Mouse (Mus musculus): ENCODE measurements around the gene Srarp. TPM values are rescaled to one million over a fixed set of nuclear protein-coding genes. Genes with fewer than 3 reads are reported as not detected.

Gene Srarp
- polyA plus RNA-seq, 1 experiment from 2014 or later, result not detected

DNA sequence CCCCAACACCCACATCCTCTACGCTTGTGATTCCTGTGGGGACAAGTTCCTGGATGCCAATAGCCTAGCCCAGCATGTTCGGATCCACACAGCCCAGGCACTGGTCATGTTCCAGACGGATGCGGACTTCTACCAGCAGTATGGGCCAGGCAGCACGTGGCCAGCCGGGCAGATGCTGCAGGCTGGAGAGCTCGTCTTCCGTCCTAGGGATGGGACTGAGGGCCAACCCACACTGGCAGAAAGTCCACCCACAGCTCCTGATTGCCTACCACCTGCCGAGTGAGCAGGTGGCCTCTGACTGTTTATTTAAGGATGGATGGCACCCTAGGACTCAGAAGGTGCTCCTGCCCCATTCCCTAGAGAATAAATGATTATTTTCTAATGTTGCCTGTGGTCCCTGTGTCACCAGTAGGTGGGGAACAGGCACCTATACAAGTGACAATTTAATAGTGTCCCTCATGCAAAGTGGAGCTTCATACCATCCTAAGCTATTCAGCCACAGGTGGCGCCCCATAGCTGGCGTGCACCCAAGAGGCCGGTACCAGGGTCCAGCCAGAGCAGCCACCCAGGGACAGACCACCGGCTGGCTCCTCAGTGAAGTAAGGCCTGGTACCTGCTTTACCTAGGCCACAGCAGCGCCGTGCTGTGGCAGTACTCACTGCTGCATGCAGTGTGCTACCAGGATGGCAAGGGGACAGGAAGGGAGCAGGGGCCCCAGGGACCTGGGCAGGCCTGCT lies 31.1 kb upstream of the Srarp start:
- Histone ChIP-seq H3K4me2 (no peak overlapping the region), H3K4me3 (no peak overlapping the region), H3K27me3 (no peaks in the 10 kb centered on the region), H3K27ac (no peak overlapping the region), H3K9ac (no peak overlapping the region), H3K9me3 (no peaks in the 10 kb centered on the region), H3K4me1 (replicated peaks) (no peaks in the 10 kb centered on the region), H3K36me3 (peaks cover 98% of the 10 kb centered on the region)
- ATAC-seq (ENCODE audit: low FRiP score), result no peak
- WGBS, result 86% methylated on average over 15 of the region's 15 CpGs

DNA sequence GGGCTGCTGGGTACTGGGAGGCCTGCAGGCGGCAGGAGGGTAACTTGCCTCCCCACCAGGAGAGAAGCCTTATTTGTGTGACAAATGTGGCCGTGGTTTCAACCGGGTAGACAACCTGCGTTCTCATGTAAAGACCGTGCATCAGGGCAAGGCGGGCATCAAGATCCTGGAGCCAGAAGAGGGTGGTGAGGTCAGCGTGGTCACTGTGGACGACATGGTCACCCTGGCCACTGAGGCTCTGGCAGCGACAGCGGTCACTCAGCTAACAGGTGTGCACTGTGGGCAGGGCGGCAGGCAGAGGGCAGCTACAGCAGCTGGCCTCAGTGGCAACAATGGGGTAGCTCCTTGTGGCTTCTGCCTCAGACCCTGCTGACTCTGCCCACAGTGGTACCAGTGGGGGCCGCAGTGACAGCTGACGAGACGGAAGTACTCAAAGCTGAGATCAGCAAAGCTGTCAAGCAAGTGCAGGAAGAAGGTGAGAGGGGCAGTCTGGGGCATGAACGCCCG lies 30.4 kb upstream of the Srarp start:
- Histone ChIP-seq H3K4me1 (replicated peaks) (0 out of 2 replicates have a peak, but pooled peaks cover 2% of the 10 kb centered on the region), H3K9me3 (no peaks in the 10 kb centered on the region), H3K9ac (no peak overlapping the region), H3K27me3 (no peaks in the 10 kb centered on the region), H3K36me3 (peaks cover 97% of the 10 kb centered on the region), H3K4me3 (no peak overlapping the region), H3K27ac (no peak overlapping the region), H3K4me2 (no peak overlapping the region)
- ATAC-seq (ENCODE audit: low FRiP score), result no peak
- 92% methylated on average over 16 of the region's 16 CpGs for WGBS

DNA sequence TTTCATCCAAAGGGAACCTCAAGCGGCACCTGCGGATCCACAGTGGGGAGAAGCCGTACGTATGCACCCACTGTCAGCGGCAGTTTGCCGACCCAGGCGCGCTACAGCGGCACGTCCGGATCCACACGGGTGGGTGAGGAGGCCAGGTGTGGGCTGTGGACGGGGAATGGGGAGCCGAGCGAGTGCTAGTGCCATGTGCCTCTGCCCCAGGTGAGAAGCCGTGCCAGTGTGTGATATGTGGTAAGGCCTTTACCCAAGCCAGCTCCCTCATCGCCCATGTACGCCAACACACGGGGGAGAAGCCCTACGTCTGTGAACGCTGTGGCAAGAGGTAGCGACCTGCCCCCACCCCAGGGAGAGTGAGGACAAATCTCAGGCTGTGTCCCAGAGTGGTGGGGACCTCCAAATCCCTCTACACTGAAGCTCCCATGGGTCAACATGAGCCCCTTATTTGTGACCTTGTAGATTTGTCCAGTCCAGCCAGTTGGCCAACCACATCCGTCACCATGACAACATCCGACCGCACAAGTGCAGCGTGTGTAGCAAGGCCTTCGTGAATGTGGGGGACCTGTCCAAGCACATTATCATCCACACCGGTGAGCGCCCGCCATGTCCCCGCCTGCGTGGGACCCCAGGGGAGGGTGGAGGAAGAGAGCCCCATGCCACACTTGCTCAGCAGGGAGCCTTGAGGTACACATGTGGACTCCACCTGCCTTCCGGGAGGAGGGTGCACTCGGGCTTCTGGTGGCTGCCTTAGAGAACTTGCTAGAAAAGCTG lies 29.8 kb upstream of the Srarp start:
- WGBS, result 86% methylated on average over 34 of the region's 34 CpGs
- no peaks in the 10 kb centered on the region for H3K9me3 ChIP-seq
- ATAC-seq (ENCODE audit: low FRiP score), result no peak

DNA sequence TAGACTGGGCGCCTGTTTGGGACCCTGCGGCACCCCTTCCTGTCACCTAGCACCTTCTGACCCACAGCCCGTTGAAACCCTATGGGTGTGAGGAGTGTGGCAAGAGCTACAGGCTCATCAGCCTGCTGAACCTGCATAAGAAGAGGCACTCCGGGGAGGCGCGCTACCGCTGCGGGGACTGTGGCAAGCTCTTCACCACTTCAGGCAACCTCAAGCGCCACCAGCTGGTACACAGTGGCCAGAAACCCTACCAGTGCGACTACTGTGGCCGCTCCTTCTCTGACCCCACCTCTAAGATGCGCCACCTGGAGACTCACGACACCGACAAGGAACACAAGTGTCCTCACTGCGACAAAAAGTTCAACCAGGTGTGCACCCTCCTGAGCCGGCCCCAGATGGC lies 28.8 kb upstream of the Srarp start:
- Histone ChIP-seq H3K27me3 (no peaks in the 10 kb centered on the region), H3K4me2 (no peak overlapping the region), H3K4me1 (replicated peaks) (peaks cover 13% of the 10 kb centered on the region), H3K27ac (no peak overlapping the region), H3K36me3 (peaks cover 91% of the 10 kb centered on the region), H3K9me3 (no peaks in the 10 kb centered on the region), H3K4me3 (no peak overlapping the region), H3K9ac (no peak overlapping the region)
- no peak for ATAC-seq (ENCODE audit: low FRiP score)
- WGBS, result 73% methylated on average over 16 of the region's 16 CpGs

More for the DNA sequence above, 29.8 kb upstream of the Srarp start:
- Histone ChIP-seq H3K4me1 (replicated peaks) (peaks cover 8% of the 10 kb centered on the region), H3K4me3 (no peak overlapping the region), H3K36me3 (peaks cover 91% of the 10 kb centered on the region), H3K4me2 (no peak overlapping the region), H3K9ac (no peak overlapping the region), H3K27ac (no peak overlapping the region), H3K27me3 (no peaks in the 10 kb centered on the region)

DNA sequence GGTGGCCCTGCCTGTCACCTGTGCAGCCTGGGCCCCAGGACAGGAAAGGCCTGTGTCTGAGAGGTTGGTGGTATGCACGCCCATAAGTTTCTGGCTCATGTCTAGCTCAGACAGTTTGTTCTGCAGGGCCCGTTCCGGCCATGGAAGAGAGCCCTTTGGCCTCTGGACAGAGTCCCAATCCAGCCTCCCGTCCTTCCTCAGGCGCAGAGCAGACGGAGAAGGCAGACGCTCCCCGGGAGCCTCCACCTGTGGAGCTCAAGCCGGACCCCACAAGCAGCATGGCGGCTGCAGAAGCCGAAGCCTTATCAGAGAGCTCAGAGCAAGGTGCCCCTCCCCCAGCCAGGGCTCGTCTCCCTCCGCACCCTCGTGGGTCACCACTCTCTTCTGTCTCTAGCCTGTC lies 27.6 kb upstream of the Srarp start:
- H3K4me2 ChIP-seq, result no peak overlapping the region
- H3K36me3 ChIP-seq, result peaks cover 81% of the 10 kb centered on the region
- no peaks in the 10 kb centered on the region for H3K27me3 ChIP-seq
- H3K4me3 ChIP-seq, result no peak overlapping the region
- peaks cover 21% of the 10 kb centered on the region for H3K4me1 ChIP-seq (replicated peaks)
- WGBS, result 81% methylated on average over 14 of the region's 14 CpGs
- no peak for ATAC-seq (ENCODE audit: low FRiP score)
- no peaks in the 10 kb centered on the region for H3K9me3 ChIP-seq
- no peak overlapping the region for H3K9ac ChIP-seq
- H3K27ac ChIP-seq, result no peak overlapping the region

DNA sequence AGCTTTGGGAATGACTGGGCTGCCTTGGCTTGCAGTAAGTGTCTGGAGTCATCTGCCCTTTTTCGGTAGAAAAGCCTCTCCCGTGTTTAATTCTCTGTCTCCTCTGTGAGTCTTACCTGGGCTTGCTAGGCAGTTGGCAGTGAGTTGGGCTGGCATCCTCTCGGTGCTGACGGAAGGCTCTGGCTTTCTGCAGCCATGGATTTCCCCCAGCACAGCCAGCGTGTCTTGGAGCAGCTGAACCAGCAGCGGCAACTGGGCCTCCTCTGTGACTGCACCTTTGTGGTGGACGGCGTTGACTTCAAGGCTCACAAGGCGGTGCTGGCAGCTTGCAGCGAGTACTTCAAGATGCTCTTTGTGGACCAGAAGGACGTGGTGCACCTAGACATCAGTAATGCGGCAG lies 25.7 kb upstream of the Srarp start:
- peaks cover 28% of the 10 kb centered on the region for H3K4me1 ChIP-seq (replicated peaks)
- 87% methylated on average over 12 of the region's 12 CpGs for WGBS
- H3K4me2 ChIP-seq, result no peak overlapping the region
- H3K9me3 ChIP-seq, result no peaks in the 10 kb centered on the region
- no peaks in the 10 kb centered on the region for H3K27me3 ChIP-seq
- peaks cover 65% of the 10 kb centered on the region for H3K36me3 ChIP-seq
- ATAC-seq (ENCODE audit: low FRiP score), result no peak
- H3K4me3 ChIP-seq, result no peak overlapping the region
- no peak overlapping the region for H3K9ac ChIP-seq
- H3K27ac ChIP-seq, result no peak overlapping the region

DNA sequence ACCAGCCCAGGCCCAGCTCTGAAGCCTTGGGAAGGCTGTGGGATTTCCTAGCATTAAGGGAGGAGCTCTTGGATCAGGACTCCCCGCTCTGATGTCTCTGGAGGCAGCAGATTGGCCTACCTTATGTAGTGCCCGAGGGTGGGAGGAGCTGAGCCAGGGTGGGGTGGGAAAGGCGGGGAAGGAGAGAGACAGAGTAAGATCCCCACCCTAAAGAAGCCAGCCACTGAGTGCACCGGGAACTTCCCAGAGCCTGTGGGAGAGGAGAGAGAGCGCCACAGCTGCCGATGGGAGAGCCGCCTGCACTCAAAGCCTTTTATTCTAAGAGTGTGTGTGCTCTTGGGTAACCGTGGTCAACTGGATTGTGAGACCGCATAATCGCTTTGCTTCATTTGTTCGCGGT lies 25.2 kb upstream of the Srarp start:
- Histone ChIP-seq H3K4me1 (replicated peaks) (peaks cover 28% of the 10 kb centered on the region), H3K36me3 (peaks cover 65% of the 10 kb centered on the region), H3K4me3 (no peak overlapping the region), H3K9ac (no peak overlapping the region), H3K9me3 (no peaks in the 10 kb centered on the region), H3K27me3 (no peaks in the 10 kb centered on the region), H3K4me2 (no peak overlapping the region), H3K27ac (no peak overlapping the region)
- 39% methylated on average over 12 of the region's 12 CpGs for WGBS
- ATAC-seq (ENCODE audit: low FRiP score), result no peak

DNA sequence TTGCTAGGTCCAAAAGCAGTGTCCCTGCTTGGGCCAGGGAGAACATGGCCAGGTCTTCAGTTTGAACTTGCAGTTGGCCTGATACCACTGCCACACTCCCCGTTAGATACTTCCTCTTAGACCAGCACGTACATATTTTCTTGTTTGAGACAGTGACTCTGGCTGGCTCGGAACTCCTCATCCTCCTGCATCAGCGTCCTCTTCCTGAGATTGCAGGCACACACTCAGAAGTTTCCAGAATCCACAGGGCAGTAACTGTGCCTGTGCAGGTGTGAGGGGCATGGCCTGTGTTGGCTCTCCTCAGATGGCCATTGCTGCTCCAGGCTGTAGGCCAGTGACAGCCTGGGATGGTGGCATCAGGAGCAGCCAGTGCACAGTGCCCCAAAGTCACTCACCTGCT lies 24.6 kb upstream of the Srarp start:
- ATAC-seq (ENCODE audit: low FRiP score), result no peak
- Histone ChIP-seq H3K9ac (no peak overlapping the region), H3K9me3 (no peaks in the 10 kb centered on the region), H3K36me3 (peaks cover 64% of the 10 kb centered on the region), H3K27ac (no peak overlapping the region), H3K4me1 (replicated peaks) (peaks cover 31% of the 10 kb centered on the region), H3K4me2 (no peak overlapping the region), H3K27me3 (no peaks in the 10 kb centered on the region), H3K4me3 (no peak overlapping the region)
- 95% methylated on average over 4 of the region's 4 CpGs for WGBS

DNA sequence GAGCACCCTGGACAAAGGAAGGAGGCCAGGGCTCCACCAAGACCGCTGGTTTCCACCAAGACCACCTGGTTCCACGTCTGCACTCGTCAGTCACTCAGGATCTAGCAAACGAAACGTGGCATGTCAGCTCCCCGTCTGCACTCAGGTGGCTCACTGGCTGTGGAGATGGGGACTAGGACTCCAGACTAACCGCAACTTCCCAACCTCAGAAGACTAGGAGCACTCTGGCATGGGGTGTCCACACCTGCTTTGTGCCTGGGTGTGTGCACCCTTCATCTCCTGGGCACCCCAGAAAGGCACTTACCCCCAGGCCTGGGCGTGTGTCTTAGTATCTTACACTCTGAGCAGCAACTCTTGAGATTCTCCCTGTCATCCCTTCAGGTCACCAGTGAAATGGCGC lies 23.9 kb upstream of the Srarp start:
- Histone ChIP-seq H3K4me1 (replicated peaks) (peaks cover 33% of the 10 kb centered on the region), H3K4me3 (no peak overlapping the region), H3K27ac (no peak overlapping the region), H3K9ac (no peak overlapping the region), H3K4me2 (no peak overlapping the region), H3K27me3 (no peaks in the 10 kb centered on the region), H3K9me3 (no peaks in the 10 kb centered on the region), H3K36me3 (peaks cover 60% of the 10 kb centered on the region)
- no peak for ATAC-seq (ENCODE audit: low FRiP score)
- WGBS, result 87% methylated on average over 9 of the region's 9 CpGs

DNA sequence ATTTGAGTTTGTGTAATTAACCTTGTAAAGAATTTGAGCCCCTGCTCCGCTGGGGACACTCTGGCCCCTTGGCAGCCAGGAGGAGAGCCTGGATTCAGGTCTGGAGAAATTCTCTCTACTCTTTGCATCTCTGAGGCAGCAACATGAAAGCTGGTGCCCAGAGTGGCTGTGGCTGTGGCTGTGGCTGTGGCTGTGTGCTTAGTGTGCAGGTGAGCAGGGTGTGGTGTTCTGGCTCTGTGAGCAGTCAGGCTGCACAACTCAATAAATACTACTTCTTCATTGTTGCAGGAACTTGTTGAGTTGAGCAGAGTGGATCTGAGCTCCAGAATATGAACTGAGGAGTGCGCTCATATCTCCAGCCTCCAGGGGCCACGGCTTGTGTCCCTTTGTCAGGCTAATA lies 23.0 kb upstream of the Srarp start:
- H3K4me3 ChIP-seq, result no peak overlapping the region

DNA sequence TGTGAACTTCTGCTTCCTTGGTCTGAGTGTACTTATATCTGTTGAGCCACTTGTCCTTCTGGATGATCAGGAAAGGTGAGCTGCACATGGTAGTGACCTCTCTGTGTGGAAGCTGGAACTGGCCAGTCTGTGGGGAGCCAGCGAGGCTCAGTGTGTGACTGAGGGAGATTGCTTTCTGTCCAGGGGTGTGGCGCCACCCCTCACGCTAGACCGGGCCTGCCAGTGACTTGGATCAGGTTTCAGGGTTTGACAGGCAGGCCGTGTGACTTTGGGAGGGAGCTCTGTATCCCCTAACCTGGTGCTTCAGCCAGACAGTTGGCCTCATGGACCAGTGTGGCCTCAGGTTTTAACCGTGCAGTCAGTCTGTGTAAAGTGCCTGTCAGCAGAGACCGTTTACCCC lies 22.3 kb upstream of the Srarp start:
- Histone ChIP-seq H3K36me3 (peaks cover 55% of the 10 kb centered on the region), H3K27ac (peak overlapping the region; percentile 6; the same call in 1 of the 2 replicates), H3K9ac (peak overlapping the region; percentile 20; the same call in 1 of the 2 replicates), H3K4me3 (no peak overlapping the region), H3K4me2 (no peak overlapping the region), H3K9me3 (no peaks in the 10 kb centered on the region), H3K27me3 (no peaks in the 10 kb centered on the region), H3K4me1 (replicated peaks) (peaks cover 38% of the 10 kb centered on the region)
- 15% methylated on average over 7 of the region's 7 CpGs for WGBS
- ATAC-seq (ENCODE audit: low FRiP score), result no peak

More for the DNA sequence above, 23.0 kb upstream of the Srarp start:
- Histone ChIP-seq H3K9ac (no peak overlapping the region), H3K27me3 (no peaks in the 10 kb centered on the region), H3K36me3 (peaks cover 56% of the 10 kb centered on the region), H3K4me2 (no peak overlapping the region), H3K27ac (peak overlapping the region; percentile 6; the same call in 1 of the 2 replicates), H3K9me3 (no peaks in the 10 kb centered on the region), H3K4me1 (replicated peaks) (peaks cover 37% of the 10 kb centered on the region)
- WGBS, result 54% methylated on average over 3 of the region's 3 CpGs
- no peak for ATAC-seq (ENCODE audit: low FRiP score)

DNA sequence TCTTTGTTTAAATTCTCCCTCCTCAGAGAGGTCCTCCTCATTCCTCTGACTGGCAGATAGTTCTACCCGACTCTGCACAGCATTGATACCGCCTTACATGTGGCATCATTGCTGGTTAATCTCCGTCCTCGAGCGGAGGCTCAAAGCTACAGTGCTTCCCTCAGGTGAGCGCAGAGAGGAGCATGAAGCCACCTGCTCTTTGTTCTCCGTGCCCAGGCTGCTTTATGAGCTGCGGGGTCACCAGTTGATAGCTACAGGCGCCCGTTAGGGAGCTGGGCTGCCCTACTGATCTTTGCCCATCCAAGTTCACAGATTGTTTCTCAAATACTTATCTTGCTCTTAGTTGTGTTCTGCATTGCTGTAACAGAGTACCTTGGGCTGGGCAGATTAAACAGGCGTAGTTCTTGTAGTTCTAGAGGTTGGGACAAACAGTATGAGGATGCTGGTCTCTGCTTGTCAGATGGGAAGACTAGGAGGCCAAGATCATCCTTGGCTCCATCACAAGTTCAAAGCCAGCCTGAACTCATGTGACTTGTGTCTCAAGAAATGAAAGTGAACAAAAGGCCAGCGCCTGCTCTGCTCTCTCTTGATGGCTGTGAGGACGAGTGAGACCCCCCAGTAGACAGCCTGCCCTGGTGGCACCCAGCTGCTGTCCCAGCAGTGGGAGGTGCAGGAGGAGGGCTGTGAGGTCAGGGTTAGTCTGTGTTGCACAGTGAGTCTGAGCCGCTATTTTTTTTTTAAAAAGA lies 20.5 kb upstream of the Srarp start:
- Histone ChIP-seq H3K36me3 (peaks cover 56% of the 10 kb centered on the region), H3K4me3 (no peak overlapping the region), H3K27me3 (no peaks in the 10 kb centered on the region), H3K27ac (no peak overlapping the region), H3K9me3 (no peaks in the 10 kb centered on the region), H3K4me1 (replicated peaks) (peaks cover 39% of the 10 kb centered on the region), H3K4me2 (no peak overlapping the region), H3K9ac (no peak overlapping the region)
- WGBS, result 92% methylated on average over 14 of the region's 14 CpGs
- no peak for ATAC-seq (ENCODE audit: low FRiP score)

Data from hindbrain, embryonic 13.5 days (tissue).